10 mouse cellular contexts compared by ENCODE assay signal in the genomic region with DNA sequence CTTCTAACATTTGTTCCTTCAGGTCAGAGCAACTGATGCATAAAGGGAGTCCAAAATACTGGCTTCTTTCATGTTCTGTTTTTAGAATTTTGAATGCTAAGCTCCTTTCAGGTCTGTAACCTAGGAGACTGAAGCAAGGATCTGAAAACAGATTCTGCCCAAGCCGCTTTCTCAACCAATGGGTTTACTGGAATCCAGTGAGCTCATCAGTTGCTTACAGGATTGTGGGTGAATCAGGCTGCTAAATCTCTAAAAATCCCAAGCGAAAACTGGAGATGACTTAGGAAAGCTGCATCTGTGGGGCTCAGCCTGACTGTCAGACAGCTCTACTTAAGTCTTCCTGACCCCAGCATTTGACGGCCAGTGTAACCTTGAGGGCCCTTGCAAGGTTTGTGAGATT.
DNase-seq lines count a peak whose midpoint lies in the region; ATAC-seq lines count a peak whose summit lies in the region.
"Had no signal": no experiment of that assay in that cellular context is flagged by ENCODE, and none has a peak within 500 bp of the region (broad histone marks: within the 10 kb centered on the region; RNA-seq: fewer than 3 reads in every experiment).

No protein-coding gene starts in this region.

- no peaks in the 10 kb centered on the region for H3K36me3 ChIP-seq in heart, embryonic 12.5 days
- no peaks in the 10 kb centered on the region for H3K36me3 ChIP-seq in forebrain, embryonic 15.5 days
- H3K36me3 ChIP-seq: heart, embryonic 15.5 days had no signal

- no peak overlapping the region for H3K4me2 ChIP-seq in heart, embryonic 12.5 days
- H3K4me2 ChIP-seq in forebrain, embryonic 15.5 days (replicated peaks) = no peak overlapping the region
- H3K4me2 ChIP-seq: heart, embryonic 15.5 days had no signal

- H3K27me3 ChIP-seq in heart, embryonic 12.5 days (replicated peaks) = no peaks in the 10 kb centered on the region
- H3K27me3 ChIP-seq in forebrain, embryonic 15.5 days = no peaks in the 10 kb centered on the region
- H3K27me3 ChIP-seq: heart, embryonic 15.5 days had no signal

- no peak overlapping the region for H3K9ac ChIP-seq in heart, embryonic 12.5 days
- no peak overlapping the region for H3K9ac ChIP-seq in forebrain, embryonic 15.5 days (replicated peaks)
- H3K9ac ChIP-seq: heart, embryonic 15.5 days had no signal

- no peak overlapping the region for H3K4me3 ChIP-seq in heart, embryonic 12.5 days
- no peak overlapping the region for H3K4me3 ChIP-seq in forebrain, embryonic 15.5 days
- H3K4me3 ChIP-seq: heart, embryonic 15.5 days had no signal

- intact Hi-C loops in left cerebral cortex, postnatal 25 days (cut with DNase I) = no loop called here

- WGBS in heart, embryonic 12.5 days = 64% methylated on average over 3 of the region's 3 CpGs
- WGBS in forebrain, embryonic 15.5 days = 66% methylated on average over 3 of the region's 3 CpGs

- ATAC-seq in heart, embryonic 12.5 days (ENCODE audit: insufficient number of reproducible peaks, low FRiP score) = no peak
- no peak for ATAC-seq in erythroblast, adult 5-6 weeks (replicated peaks; ENCODE audit: low FRiP score, poor library complexity, severe bottlenecking)
- ATAC-seq in forebrain, embryonic 15.5 days (replicated peaks) = no peak
- no peak for ATAC-seq in activated CD4-positive, CD25-positive, alpha-beta regulatory T cell, adult 4 months

- peak; percentile 15 for DNase-seq in heart, adult 8-10 months (ENCODE audit: low spot score)
- peak; percentile 54 for DNase-seq in adrenal gland, adult 8-10 months
- peak; percentile 50 to 82 for DNase-seq in frontal cortex, postnatal 36 days (ENCODE audit: low spot score in 2 of 2)
- peak; percentile 74 to 87 for DNase-seq in left cerebral cortex, postnatal 25 days (ENCODE audit: low spot score in 2 of 2)
- DNase-seq: lung, adult 18-20 months had no signal

- no peaks in the 10 kb centered on the region for H3K4me1 ChIP-seq in heart, embryonic 12.5 days (replicated peaks)
- no peaks in the 10 kb centered on the region for H3K4me1 ChIP-seq in forebrain, embryonic 15.5 days
- H3K4me1 ChIP-seq: heart, embryonic 15.5 days had no signal

- no peak overlapping the region for H3K27ac ChIP-seq in heart, embryonic 12.5 days (ENCODE audit: poor library complexity, severe bottlenecking)
- H3K27ac ChIP-seq in forebrain, embryonic 15.5 days (replicated peaks) = no peak overlapping the region
- H3K27ac ChIP-seq: heart, embryonic 15.5 days had no signal

- H3K9me3 ChIP-seq in heart, embryonic 12.5 days (replicated peaks) = no peaks in the 10 kb centered on the region
- no peaks in the 10 kb centered on the region for H3K9me3 ChIP-seq in forebrain, embryonic 15.5 days
- H3K9me3 ChIP-seq: heart, embryonic 15.5 days had no signal

Comparison
In these comparisons a context has a peak if more than half of its experiments do, and no peak if none do; other contexts are left out.
1. DNase-seq: peak in every context shown above with its lines; median percentile 80 in left cerebral cortex, postnatal 25 days; 66 in frontal cortex, postnatal 36 days; 54 in adrenal gland, adult 8-10 months; 15 in heart, adult 8-10 months.